ENCODE assay signal across 8 mouse cellular contexts in the genomic region with DNA sequence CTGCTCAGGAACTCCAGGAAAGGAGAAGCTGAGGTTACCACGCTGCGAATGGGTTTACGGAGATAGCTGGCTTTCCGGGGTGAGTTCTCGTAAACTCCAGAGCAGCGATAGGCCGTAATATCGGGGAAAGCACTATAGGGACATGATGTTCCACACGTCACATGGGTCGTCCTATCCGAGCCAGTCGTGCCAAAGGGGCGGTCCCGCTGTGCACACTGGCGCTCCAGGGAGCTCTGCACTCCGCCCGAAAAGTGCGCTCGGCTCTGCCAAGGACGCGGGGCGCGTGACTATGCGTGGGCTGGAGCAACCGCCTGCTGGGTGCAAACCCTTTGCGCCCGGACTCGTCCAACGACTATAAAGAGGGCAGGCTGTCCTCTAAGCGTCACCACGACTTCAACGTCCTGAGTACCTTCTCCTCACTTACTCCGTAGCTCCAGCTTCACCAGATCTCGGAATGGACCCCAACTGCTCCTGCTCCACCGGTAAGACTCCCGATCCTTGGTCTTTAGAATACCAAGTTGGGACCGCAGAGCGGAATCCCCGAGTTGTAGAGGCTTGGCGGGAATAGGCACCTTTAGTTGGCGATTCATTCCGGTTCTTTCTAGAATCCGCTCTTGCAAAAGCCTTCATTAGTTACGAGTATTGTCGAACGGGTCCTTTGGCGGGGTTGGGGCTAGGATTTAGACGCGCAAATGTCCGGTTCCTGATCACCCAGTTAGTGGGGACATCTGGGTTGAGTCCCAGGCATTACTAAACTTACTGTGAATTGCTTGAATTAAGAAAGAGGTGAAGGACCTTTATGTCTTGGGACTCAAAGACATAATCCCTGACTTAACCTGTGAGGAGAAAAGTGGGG. TPM values are rescaled to one million over a fixed set of nuclear protein-coding genes. Genes with fewer than 3 reads are reported as not detected.
DNase-seq lines count a peak whose midpoint lies in the region; ATAC-seq and TF ChIP-seq lines count a peak whose summit lies in the region.

A gene (plus strand): TSS at position 226 of the 856 bp plus-strand sequence.

- DNase-seq in ES-E14 (ENCODE audit: low read depth, low spot score): peak; percentile 92
- peak; percentile 99 for DNase-seq in c-Kit-positive CD71-positive TER-119-negative erythroid progenitor cells, embryonic 14.5 days (ENCODE audit: low read depth)
- DNase-seq in forebrain, embryonic 11.5 days (ENCODE audit: low spot score): peak; percentile 88
- peak; percentile 90 to 97 for DNase-seq in kidney, postnatal 25 days
- peak; percentile 100 for DNase-seq in liver, embryonic 13.5 days
- DNase-seq in natural killer cell, adult 2 months (ENCODE audit: low spot score in 2 of 2): peak; percentile 71 to 82

- peak within 1 kb of the TSS; percentile 54; the same call in 1 of the 2 replicates for H3K27ac ChIP-seq in ES-E14 (ENCODE audit: insufficient read depth, low read depth, low read length, poor library complexity, severe bottlenecking)
- no peak within 1 kb of the TSS for H3K27ac ChIP-seq in forebrain, embryonic 11.5 days (ENCODE audit: low read depth, low read length)
- H3K27ac ChIP-seq in heart, embryonic 15.5 days: peak within 1 kb of the TSS; percentile 93
- H3K27ac ChIP-seq in liver, embryonic 13.5 days: peak within 1 kb of the TSS; percentile 95
- H3K27ac ChIP-seq in stomach, embryonic 16.5 days (ENCODE audit: low read length): peak within 1 kb of the TSS; percentile 97

- peaks cover 67% of the 10 kb centered on the region for H3K27me3 ChIP-seq in forebrain, embryonic 11.5 days (ENCODE audit: control insufficient read depth, insufficient read depth, low read length)
- peaks cover 63% of the 10 kb centered on the region for H3K27me3 ChIP-seq in heart, embryonic 15.5 days
- peaks cover 16% of the 10 kb centered on the region for H3K27me3 ChIP-seq in liver, embryonic 13.5 days
- H3K27me3 ChIP-seq in stomach, embryonic 16.5 days (ENCODE audit: control insufficient read depth, insufficient read depth, low read length): peaks cover 11% of the 10 kb centered on the region; the same call in 1 of the 2 replicates

- H3K4me1 ChIP-seq in ES-E14 (ENCODE audit: control insufficient read depth in 2 of 2, insufficient read depth in 2 of 2, low read length in 2 of 2, poor library complexity in 1 of 2): peaks cover 9 to 15% of the 10 kb centered on the region in 2 experiments; a peak in 3 of 4 replicates
- peaks cover 19% of the 10 kb centered on the region for H3K4me1 ChIP-seq in forebrain, embryonic 11.5 days (replicated peaks; ENCODE audit: control insufficient read depth, insufficient read depth, low read length)
- peaks cover 28% of the 10 kb centered on the region for H3K4me1 ChIP-seq in heart, embryonic 15.5 days (replicated peaks)
- peaks cover 76% of the 10 kb centered on the region for H3K4me1 ChIP-seq in liver, embryonic 13.5 days (replicated peaks)
- peaks cover 20% of the 10 kb centered on the region; the same call in 1 of the 2 replicates for H3K4me1 ChIP-seq in stomach, embryonic 16.5 days (ENCODE audit: control insufficient read depth, insufficient read depth, low read length)

- peak within 1 kb of the TSS; percentile 79 to 80 for H3K4me3 ChIP-seq in ES-E14 (ENCODE audit: insufficient read depth in 1 of 2, low read depth in 1 of 2, low read length in 2 of 2, poor library complexity in 1 of 2, severe bottlenecking in 1 of 2)
- H3K4me3 ChIP-seq in forebrain, embryonic 11.5 days (ENCODE audit: low read depth, low read length): peak within 1 kb of the TSS; percentile 43
- H3K4me3 ChIP-seq in heart, embryonic 15.5 days: peak within 1 kb of the TSS; percentile 64
- H3K4me3 ChIP-seq in liver, embryonic 13.5 days (replicated peaks): peak within 1 kb of the TSS; percentile 80
- peak within 1 kb of the TSS; percentile 65 for H3K4me3 ChIP-seq in stomach, embryonic 16.5 days (replicated peaks; ENCODE audit: low read length)

- ATAC-seq in forebrain, embryonic 11.5 days (replicated peaks; ENCODE audit: low FRiP score): peak; percentile 80
- ATAC-seq in heart, embryonic 15.5 days (replicated peaks; ENCODE audit: insufficient number of reproducible peaks, insufficient read depth, low FRiP score, low read depth): peak; percentile 93
- ATAC-seq in liver, embryonic 13.5 days (ENCODE audit: low read depth): peak; percentile 91
- peak; percentile 92 for ATAC-seq in stomach, embryonic 16.5 days (ENCODE audit: insufficient read depth, low FRiP score)

- H3K36me3 ChIP-seq in ES-E14 (ENCODE audit: control insufficient read depth, insufficient read depth, low read length, poor library complexity, severe bottlenecking): peaks cover 4% of the 10 kb centered on the region; the same call in 1 of the 2 replicates
- H3K36me3 ChIP-seq in forebrain, embryonic 11.5 days (ENCODE audit: control insufficient read depth, insufficient read depth, low read length): no peaks in the 10 kb centered on the region
- H3K36me3 ChIP-seq in heart, embryonic 15.5 days: no peaks in the 10 kb centered on the region
- H3K36me3 ChIP-seq in liver, embryonic 13.5 days: peaks cover 17% of the 10 kb centered on the region
- H3K36me3 ChIP-seq in stomach, embryonic 16.5 days (ENCODE audit: control insufficient read depth, insufficient read depth, low read length): no peaks in the 10 kb centered on the region

- H3K9ac ChIP-seq in ES-E14 (ENCODE audit: insufficient read depth, low read depth, low read length, poor library complexity, severe bottlenecking): peak within 1 kb of the TSS; percentile 83
- peak within 1 kb of the TSS; percentile 27 for H3K9ac ChIP-seq in forebrain, embryonic 11.5 days (ENCODE audit: low read length)
- peak within 1 kb of the TSS; percentile 74 for H3K9ac ChIP-seq in heart, embryonic 15.5 days
- H3K9ac ChIP-seq in liver, embryonic 13.5 days: peak within 1 kb of the TSS; percentile 93
- peak within 1 kb of the TSS; percentile 82 for H3K9ac ChIP-seq in stomach, embryonic 16.5 days (ENCODE audit: low read length)

- in situ Hi-C loops in ES-E14 (cut with MboI; ENCODE audit: low sequenced_read_pairs in 2 of 2, unreplicated experiment in 2 of 2): no loop called here

- no peaks in the 10 kb centered on the region for H3K9me3 ChIP-seq in ES-E14 (ENCODE audit: control insufficient read depth, insufficient read depth, low read depth, low read length)
- H3K9me3 ChIP-seq in forebrain, embryonic 11.5 days (ENCODE audit: control insufficient read depth, low read length): no peaks in the 10 kb centered on the region
- no peaks in the 10 kb centered on the region for H3K9me3 ChIP-seq in heart, embryonic 15.5 days (replicated peaks)
- H3K9me3 ChIP-seq in liver, embryonic 13.5 days (replicated peaks): no peaks in the 10 kb centered on the region
- no peaks in the 10 kb centered on the region for H3K9me3 ChIP-seq in stomach, embryonic 16.5 days (replicated peaks; ENCODE audit: control insufficient read depth, low read length)

- under 1% methylated on average over 50 of the region's 50 CpGs for WGBS in forebrain, embryonic 11.5 days
- WGBS in heart, embryonic 15.5 days: under 1% methylated on average over 50 of the region's 50 CpGs
- under 1% methylated on average over 50 of the region's 50 CpGs for WGBS in liver, embryonic 13.5 days (ENCODE audit: insufficient replicate concordance)
- WGBS in stomach, embryonic 16.5 days: under 1% methylated on average over 50 of the region's 50 CpGs

- H3K4me2 ChIP-seq in forebrain, embryonic 11.5 days (ENCODE audit: low read depth, low read length, severe bottlenecking): peak within 1 kb of the TSS; percentile 86
- peak within 1 kb of the TSS; percentile 81 for H3K4me2 ChIP-seq in heart, embryonic 15.5 days
- peak within 1 kb of the TSS; percentile 90 for H3K4me2 ChIP-seq in liver, embryonic 13.5 days
- peak within 1 kb of the TSS; percentile 89 for H3K4me2 ChIP-seq in stomach, embryonic 16.5 days (ENCODE audit: low read depth, low read length)

TF ChIP-seq in ES-E14, 5 proteins besides CTCF, POLR2A, EP300 and RAD21:
- TF ChIP-seq ZC3H11A (IDR thresholded peaks at IDR 0.05; ENCODE audit: borderline replicate concordance, low read depth, low read length): no peak
- 0 out of 2 replicates have a peak, but pooled peaks have one; percentile 11 for TF ChIP-seq MAFK (IDR thresholded peaks at IDR 0.05; ENCODE audit: insufficient read depth, low read depth, low read length)
- TF ChIP-seq ZNF384 (IDR thresholded peaks at IDR 0.05; ENCODE audit: low read depth, low read length): no peak
- no peak for TF ChIP-seq CHD2 (IDR thresholded peaks at IDR 0.05; ENCODE audit: low read depth, low read length)

RNA-seq across cellular contexts. Expression of the gene that starts here (rescaled TPM):
- total RNA-seq in ES-E14 (2012; rRNA removed): 306 and 332 TPM in 2 replicates
- polyA plus RNA-seq in forebrain, embryonic 11.5 days (2014; fragmentation: Nextera tagmentation; extraction: Ambion mirVana): 109 and 120 TPM in 2 replicates
- 432 and 538 TPM in 2 replicates for polyA plus RNA-seq in heart, embryonic 15.5 days (2015; fragmentation: Nextera tagmentation; extraction: Ambion mirVana)
- polyA plus RNA-seq in liver, embryonic 13.5 days (2015; fragmentation: Nextera tagmentation; extraction: Ambion mirVana): 3,562 and 4,215 TPM in 2 replicates
- 1,904 and 1,931 TPM in 2 replicates for polyA plus RNA-seq in stomach, embryonic 16.5 days (2015; fragmentation: Nextera tagmentation; extraction: Ambion mirVana)

Comparison
In these comparisons a context has a peak if more than half of its experiments do, and no peak if none do; other contexts are left out.
1. H3K9ac ChIP-seq: peak in every context shown above with its lines; median percentile 93 in liver, embryonic 13.5 days; 83 in ES-E14; 82 in stomach, embryonic 16.5 days; 74 in heart, embryonic 15.5 days; 27 in forebrain, embryonic 11.5 days.